ENCODE assay signal across 16 mouse cellular contexts in the genomic region with DNA sequence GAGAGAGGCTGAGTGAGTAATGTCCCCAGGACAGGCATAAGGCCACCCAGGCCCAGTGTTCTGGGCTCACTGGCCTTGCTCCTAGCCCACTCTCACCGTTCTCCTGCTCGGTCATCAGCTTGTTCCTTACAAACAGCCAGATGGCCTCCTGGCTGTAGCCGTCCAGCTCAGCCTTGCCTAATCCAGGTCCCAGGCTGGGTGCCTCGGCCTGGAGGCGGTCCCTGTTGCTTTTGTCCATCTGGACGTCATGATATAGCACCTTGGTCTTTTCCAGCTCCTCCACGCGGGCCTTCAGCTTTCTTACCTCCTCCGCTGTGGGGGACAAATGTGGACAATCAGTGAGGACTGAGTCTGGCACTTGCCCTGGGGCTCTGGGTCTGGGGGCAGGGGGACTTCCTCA. TPM values are rescaled to one million over a fixed set of nuclear protein-coding genes. Genes with fewer than 3 reads are reported as not detected.
DNase-seq lines count a peak whose midpoint lies in the region; ATAC-seq and TF ChIP-seq lines count a peak whose summit lies in the region.
"Had no signal": no experiment of that assay in that cellular context is flagged by ENCODE, and none has a peak within 500 bp of the region (broad histone marks: within the 10 kb centered on the region; RNA-seq: fewer than 3 reads in every experiment).

No protein-coding gene starts in this region.

- H3K27me3 ChIP-seq in hindbrain, postnatal 0 days (ENCODE audit: insufficient read depth, low read length): no peaks in the 10 kb centered on the region
- H3K27me3 ChIP-seq in hindbrain, embryonic 13.5 days: no peaks in the 10 kb centered on the region
- peaks cover 23% of the 10 kb centered on the region; the same call in 1 of the 2 replicates for H3K27me3 ChIP-seq in E14TG2a.4 (ENCODE audit: insufficient read depth, low read length)
- H3K27me3 ChIP-seq in midbrain, embryonic 15.5 days (replicated peaks): no peaks in the 10 kb centered on the region
- H3K27me3 ChIP-seq: heart, embryonic 13.5 days; hindbrain, embryonic 12.5 days; limb, embryonic 15.5 days had no signal

- no peak overlapping the region for H3K9ac ChIP-seq in hindbrain, postnatal 0 days (replicated peaks; ENCODE audit: low read length)
- H3K9ac ChIP-seq in hindbrain, embryonic 13.5 days: no peak overlapping the region
- no peak overlapping the region for H3K9ac ChIP-seq in midbrain, embryonic 15.5 days
- H3K9ac ChIP-seq: heart, embryonic 13.5 days; hindbrain, embryonic 12.5 days; limb, embryonic 15.5 days; midbrain, embryonic 12.5 days had no signal

- 55% methylated on average over 9 of the region's 9 CpGs for WGBS in hindbrain, postnatal 0 days
- 75% methylated on average over 9 of the region's 9 CpGs for WGBS in hindbrain, embryonic 13.5 days
- WGBS in midbrain, embryonic 15.5 days: 76% methylated on average over 9 of the region's 9 CpGs

- no peak overlapping the region for H3K4me2 ChIP-seq in hindbrain, postnatal 0 days (ENCODE audit: low read depth, low read length)
- H3K4me2 ChIP-seq in hindbrain, embryonic 13.5 days: no peak overlapping the region
- H3K4me2 ChIP-seq in midbrain, embryonic 15.5 days: no peak overlapping the region
- H3K4me2 ChIP-seq: heart, embryonic 13.5 days; hindbrain, embryonic 12.5 days; limb, embryonic 15.5 days; midbrain, embryonic 12.5 days had no signal

- TF ChIP-seq CTCF in hindbrain, postnatal 0 days (IDR thresholded peaks at IDR 0.05; ENCODE audit: low read depth): no peak
- TF ChIP-seq CTCF in E14TG2a.4 (conservative IDR thresholded peaks at IDR 0.05; ENCODE audit: low read length): no peak

- ATAC-seq in hindbrain, postnatal 0 days: 0 out of 2 replicates have a peak, but pooled peaks have one; percentile 10
- ATAC-seq in hindbrain, embryonic 13.5 days (ENCODE audit: low FRiP score): no peak
- no peak for ATAC-seq in midbrain, embryonic 15.5 days (replicated peaks)
- ATAC-seq: activated CD4-positive, CD25-positive, alpha-beta regulatory T cell, adult 4 months had no signal

- H3K27ac ChIP-seq in hindbrain, postnatal 0 days: no peak overlapping the region
- no peak overlapping the region for H3K27ac ChIP-seq in hindbrain, embryonic 13.5 days
- no peak overlapping the region for H3K27ac ChIP-seq in midbrain, embryonic 15.5 days
- H3K27ac ChIP-seq: heart, embryonic 13.5 days; hindbrain, embryonic 12.5 days; limb, embryonic 15.5 days; midbrain, embryonic 12.5 days had no signal

- H3K4me3 ChIP-seq in hindbrain, postnatal 0 days (ENCODE audit: low read length): no peak overlapping the region
- H3K4me3 ChIP-seq in hindbrain, embryonic 13.5 days: no peak overlapping the region
- peak overlapping the region; percentile 45 for H3K4me3 ChIP-seq in E14TG2a.4 (replicated peaks; ENCODE audit: low read length)
- H3K4me3 ChIP-seq in midbrain, embryonic 15.5 days: no peak overlapping the region
- H3K4me3 ChIP-seq: heart, embryonic 13.5 days; hindbrain, embryonic 12.5 days; limb, embryonic 15.5 days; midbrain, embryonic 12.5 days had no signal

- no peaks in the 10 kb centered on the region for H3K9me3 ChIP-seq in hindbrain, postnatal 0 days (ENCODE audit: low read length)
- H3K9me3 ChIP-seq in hindbrain, embryonic 13.5 days: no peaks in the 10 kb centered on the region
- H3K9me3 ChIP-seq in E14TG2a.4 (ENCODE audit: low read length): no peaks in the 10 kb centered on the region
- H3K9me3 ChIP-seq in midbrain, embryonic 15.5 days: no peaks in the 10 kb centered on the region
- H3K9me3 ChIP-seq: heart, embryonic 13.5 days; hindbrain, embryonic 12.5 days; limb, embryonic 15.5 days; midbrain, embryonic 12.5 days had no signal

- H3K36me3 ChIP-seq in hindbrain, postnatal 0 days (ENCODE audit: insufficient read depth, low read length): no peaks in the 10 kb centered on the region
- H3K36me3 ChIP-seq in hindbrain, embryonic 13.5 days: no peaks in the 10 kb centered on the region
- H3K36me3 ChIP-seq in E14TG2a.4 (ENCODE audit: insufficient read depth, low read length): no peaks in the 10 kb centered on the region
- H3K36me3 ChIP-seq in midbrain, embryonic 15.5 days (replicated peaks): no peaks in the 10 kb centered on the region
- H3K36me3 ChIP-seq: heart, embryonic 13.5 days; hindbrain, embryonic 12.5 days; limb, embryonic 15.5 days; midbrain, embryonic 12.5 days had no signal

- no peaks in the 10 kb centered on the region for H3K4me1 ChIP-seq in hindbrain, postnatal 0 days (ENCODE audit: insufficient read depth, low read length)
- H3K4me1 ChIP-seq in hindbrain, embryonic 13.5 days (replicated peaks): no peaks in the 10 kb centered on the region
- peaks cover 24% of the 10 kb centered on the region for H3K4me1 ChIP-seq in E14TG2a.4 (replicated peaks; ENCODE audit: low read depth, low read length)
- H3K4me1 ChIP-seq in midbrain, embryonic 15.5 days: peaks cover 8% of the 10 kb centered on the region

- DNase-seq in hindbrain, postnatal 0 days (ENCODE audit: low spot score): peak; percentile 15
- peak; percentile 65 for DNase-seq in cerebellum, adult 11 months
- DNase-seq in cerebellum, postnatal 36 days: peak; percentile 62 to 68
- no peak for DNase-seq in layer of hippocampus, adult 8-10 months (ENCODE audit: low spot score in 2 of 2)
- DNase-seq in heart, adult 11 months: no peak
- DNase-seq: gastrocnemius, postnatal 36 days; kidney, adult 11 months; kidney, postnatal 4 days had no signal

RNA-seq across cellular contexts. Expression of gene Col17a1, which starts 23.5 kb away (rescaled TPM):
- 0.47 and 0.83 TPM in 2 replicates for total RNA-seq in hindbrain, postnatal 0 days (2014; rRNA removed)
- polyA plus RNA-seq in hindbrain, postnatal 0 days (2015; fragmentation: Nextera tagmentation; extraction: Ambion mirVana): 0.42 and 0.61 TPM in 2 replicates
- 0.18 and 0.31 TPM in 2 replicates for polyA plus RNA-seq in hindbrain, embryonic 13.5 days (2015; fragmentation: Nextera tagmentation; extraction: Ambion mirVana)
- under 1 TPM in 1 of 4 experiments, not detected in 3; 0.17 TPM for total RNA-seq in layer of hippocampus, adult 8-10 months (2022)
- polyA plus RNA-seq in midbrain, embryonic 15.5 days (2015; fragmentation: Nextera tagmentation; extraction: Ambion mirVana): 0.24 and 0.40 TPM in 2 replicates
- polyA plus RNA-seq: activated CD4-positive, CD25-positive, alpha-beta regulatory T cell, adult 4 months had no signal

Comparison
In these comparisons a context has a peak if more than half of its experiments do, and no peak if none do; other contexts are left out.
1. DNase-seq: peak in hindbrain, postnatal 0 days (single experiment), cerebellum, adult 11 months (single experiment) and cerebellum, postnatal 36 days (2 of 2); none in layer of hippocampus, adult 8-10 months (0 of 2) and heart, adult 11 months (single experiment).